Mouse (Mus musculus): ENCODE measurements around the gene Zc3h12d. TPM values are rescaled to one million over a fixed set of nuclear protein-coding genes. Genes with fewer than 3 reads are reported as not detected.
A peak's percentile ranks its signal among the peaks of the same experiment; 100 is the strongest.

The Zc3h12d gene
- total RNA-seq, 2 experiments from 2014 or later: 0.10 TPM; not detected in 1

DNA sequence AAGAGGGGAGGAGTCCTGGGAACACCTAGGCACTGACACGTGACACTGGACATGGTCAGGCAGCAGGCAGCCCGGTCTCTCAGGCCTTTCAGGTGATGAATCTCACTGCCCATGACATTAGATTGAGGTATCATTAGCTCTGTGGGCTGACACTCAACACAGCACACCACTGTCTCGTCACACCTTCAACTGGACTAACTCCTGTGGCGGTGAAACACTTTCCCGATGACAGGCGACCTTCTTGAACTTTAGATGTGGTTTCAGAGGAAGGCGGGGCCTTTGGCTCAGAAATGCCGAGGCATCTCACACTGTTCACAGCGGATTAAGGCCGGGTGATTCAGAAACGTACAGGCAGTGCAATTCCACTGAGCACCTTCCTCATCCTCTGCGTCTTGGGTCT, 74.9 kb downstream of the Zc3h12d start:
- DNase-seq (ENCODE audit: low spot score in 2 of 2): no peak
- Histone ChIP-seq H3K27ac (no peak overlapping the region), H3K4me3 (no peak overlapping the region)
- no peak for TF ChIP-seq CTCF (conservative IDR thresholded peaks at IDR 0.05)

DNA sequence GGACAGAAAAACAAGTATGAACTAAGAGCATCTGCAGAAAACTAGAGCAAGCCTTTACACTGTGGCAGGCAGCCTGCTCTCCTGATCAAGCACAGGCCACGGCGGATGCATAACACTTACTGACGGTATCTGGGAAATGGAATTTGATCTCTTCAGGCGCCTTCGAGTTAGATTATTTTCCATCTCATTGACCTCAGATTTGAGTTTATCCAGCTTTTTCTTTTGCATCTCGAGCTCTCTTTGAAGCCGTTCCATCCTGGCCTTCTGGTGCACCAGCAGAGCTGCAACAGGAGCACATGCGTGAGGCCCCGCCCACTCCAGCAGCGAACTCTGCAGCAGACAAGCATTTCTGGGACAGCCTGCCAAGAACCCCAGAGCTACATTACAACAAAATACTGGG, 79.0 kb downstream of the Zc3h12d start:
- TF ChIP-seq CTCF (conservative IDR thresholded peaks at IDR 0.05): no peak
- H3K27ac ChIP-seq: no peak overlapping the region
- H3K4me3 ChIP-seq: no peak overlapping the region
- DNase-seq (ENCODE audit: low spot score in 2 of 2): peak in 1 of 2 experiments; percentile 47

Small RNA genes within 50 kb of the gene (microRNA-seq; reads per million reads assigned to microRNA genes)
- 0.18 to 0.32 reads per million in 2 experiments for gene Mir5104

Other genes with a start within 250 kb of the Zc3h12d start
- gene Lrp11, start 242.7 kb upstream of the Zc3h12d start, total RNA-seq (2021): 100 to 1,000 TPM; 197 to 200 TPM
- gene Nup43, start 165.0 kb upstream of the Zc3h12d start, total RNA-seq (2021): 1 to 10 TPM; 5.8 to 8.2 TPM
- 100 to 1,000 TPM; 151 to 162 TPM for gene Pcmt1, start 151.3 kb upstream of the Zc3h12d start, total RNA-seq (2021)
- 10 to 100 TPM; 32.6 to 35.8 TPM for gene Lats1, start 151.3 kb upstream of the Zc3h12d start, total RNA-seq (2021)
- gene Katna1, start 106.5 kb upstream of the Zc3h12d start, total RNA-seq (2021): 10 to 100 TPM; 16.6 to 18.3 TPM
- 10 to 100 TPM; 21.4 to 22.1 TPM for gene Ginm1, start 39.6 kb upstream of the Zc3h12d start, total RNA-seq (2021)
- 10 to 100 TPM; 36.3 to 38.3 TPM for gene Ppil4, start 39.6 kb upstream of the Zc3h12d start, total RNA-seq (2021)
- gene Tab2, start 123.8 kb downstream of the Zc3h12d start, total RNA-seq (2021): 10 to 100 TPM; 57.3 to 58.0 TPM

All from layer of hippocampus, adult 2 months (tissue).